Mouse (Mus musculus) testis, adult 2 months (tissue): ENCODE data around the gene Uqcr11.

ENCODE experiments used
- CTCF ChIP-seq: fragments of 200-500 bp; IDR thresholded peaks from 2 replicates; pipeline ENCODE4 v1.5.1; 2012; ENCODE audit warnings: low read depth, mild to moderate bottlenecking, inconsistent platforms, low read length, moderate library complexity; ENCODE audit not compliant: control insufficient read depth, insufficient read depth, insufficient replicate concordance
- POLR2A ChIP-seq: fragments of 200-500 bp; IDR thresholded peaks from 2 replicates; pipeline ENCODE4 v1.6.1; 2012; ENCODE audit warnings: low read depth, mild to moderate bottlenecking, inconsistent platforms, low read length, moderate library complexity; ENCODE audit not compliant: control insufficient read depth

GRCm38 (mm10) chr10:80440031-80440430 is 33.4 kb upstream of the Uqcr11 start:
- TF ChIP-seq CTCF (no peak), POLR2A (no peak)
